Mouse (Mus musculus): ENCODE measurements at regions not wholly inside any gene's neighbourhood (a gene's known extent, or its start where the extent isn't known, plus 50 kb on each side); places are given as distances from the start of the nearest gene placed in this dataset.

DNA sequence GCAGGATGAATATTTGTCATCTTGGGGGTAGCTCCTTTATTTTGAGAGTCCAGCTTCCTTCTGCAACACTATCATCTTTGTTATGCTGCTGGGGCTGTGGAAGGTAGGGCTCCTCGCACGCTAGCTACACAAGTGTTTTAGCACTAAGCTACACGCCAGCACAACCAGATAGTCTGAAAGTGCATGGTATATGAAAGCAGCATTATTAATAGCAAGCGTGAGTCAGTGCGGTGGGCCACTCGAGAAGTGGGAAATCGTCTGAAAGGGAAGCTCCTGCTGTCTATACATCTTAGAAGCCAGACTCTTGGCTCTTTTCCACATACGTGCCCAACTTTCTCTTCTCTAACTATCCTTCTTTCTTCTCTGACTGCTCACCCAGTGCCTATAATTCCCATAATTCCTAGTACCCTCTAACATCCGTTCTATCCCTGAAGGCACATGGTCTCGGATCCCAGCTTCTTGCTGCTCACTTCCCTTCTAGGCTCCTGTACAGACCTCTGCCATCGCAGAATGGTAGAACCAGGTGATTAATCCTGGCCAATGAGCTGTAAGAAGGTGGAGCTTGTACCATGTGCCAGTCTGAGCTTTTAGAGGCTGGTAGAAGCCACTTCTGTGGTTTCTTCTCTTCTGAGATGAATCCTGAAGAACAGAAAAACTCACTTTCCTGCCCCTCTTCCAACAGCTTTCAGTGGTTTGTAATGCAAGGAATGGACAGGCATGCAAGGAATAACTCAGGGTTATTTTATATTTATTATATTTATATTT is 55.5 kb downstream of the E030025P04Rik start:
- H3K27me3 ChIP-seq = no peaks in the 10 kb centered on the region
- H3K4me3 ChIP-seq (replicated peaks) = no peak overlapping the region
- H3K9me3 ChIP-seq = no peaks in the 10 kb centered on the region
- H3K9ac ChIP-seq (replicated peaks) = no peak overlapping the region
- H3K4me1 ChIP-seq (replicated peaks) = no peaks in the 10 kb centered on the region
- no peak overlapping the region for H3K4me2 ChIP-seq (replicated peaks)
- H3K27ac ChIP-seq = no peak overlapping the region
- no peaks in the 10 kb centered on the region for H3K36me3 ChIP-seq
- ATAC-seq = no peak
- 86% methylated on average over 11 of the region's 11 CpGs for WGBS

DNA sequence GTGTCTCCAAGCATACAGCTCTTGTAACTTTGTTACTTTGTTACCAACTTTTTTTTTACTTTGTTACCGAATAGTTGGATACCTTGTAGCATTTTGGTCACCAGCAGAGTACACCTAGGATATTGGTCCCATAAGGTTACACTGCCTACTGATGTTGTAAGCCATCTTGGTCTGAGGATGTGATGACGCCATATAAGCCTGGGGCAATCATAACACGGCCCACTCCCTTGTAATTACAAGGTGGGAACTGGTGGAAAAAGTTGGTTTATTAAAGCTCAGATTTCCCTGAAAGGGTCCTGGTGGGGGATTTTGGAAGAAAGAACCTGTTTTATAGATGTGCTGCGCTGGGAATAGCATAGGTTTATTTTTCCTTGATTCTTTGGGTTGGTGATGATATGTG is 62.2 kb downstream of the E030025P04Rik start:
- Histone ChIP-seq H3K4me1 (replicated peaks) (no peaks in the 10 kb centered on the region), H3K4me2 (replicated peaks) (no peak overlapping the region), H3K27me3 (no peaks in the 10 kb centered on the region), H3K36me3 (no peaks in the 10 kb centered on the region), H3K9ac (replicated peaks) (no peak overlapping the region), H3K4me3 (replicated peaks) (no peak overlapping the region), H3K27ac (no peak overlapping the region), H3K9me3 (no peaks in the 10 kb centered on the region)
- ATAC-seq = no peak
- WGBS = 94% methylated on average over 4 of the region's 4 CpGs

- no peaks in the 10 kb centered on the region for H3K4me1 ChIP-seq (replicated peaks)
- no peak for ATAC-seq
- H3K4me2 ChIP-seq (replicated peaks) = no peak overlapping the region
- no peak overlapping the region for H3K4me3 ChIP-seq (replicated peaks)
- WGBS = 81% methylated on average over 10 of the region's 10 CpGs
- no peaks in the 10 kb centered on the region for H3K9me3 ChIP-seq
- no peak overlapping the region for H3K27ac ChIP-seq
- H3K27me3 ChIP-seq = no peaks in the 10 kb centered on the region
- no peak overlapping the region for H3K9ac ChIP-seq (replicated peaks)
- H3K36me3 ChIP-seq = no peaks in the 10 kb centered on the region
Observed at GRCm38 (mm10) chr11:109081454-109081853, 62.7 kb downstream of the E030025P04Rik start.

- no peak for ATAC-seq
- Histone ChIP-seq H3K9ac (replicated peaks) (no peak overlapping the region), H3K4me2 (replicated peaks) (no peak overlapping the region), H3K4me3 (replicated peaks) (no peak overlapping the region), H3K9me3 (no peaks in the 10 kb centered on the region), H3K36me3 (no peaks in the 10 kb centered on the region), H3K4me1 (replicated peaks) (no peaks in the 10 kb centered on the region), H3K27ac (no peak overlapping the region), H3K27me3 (no peaks in the 10 kb centered on the region)
- WGBS = 93% methylated on average over 9 of the region's 9 CpGs
Observed at GRCm38 (mm10) chr11:109080847-109081415, 63.2 kb downstream of the E030025P04Rik start.

DNA sequence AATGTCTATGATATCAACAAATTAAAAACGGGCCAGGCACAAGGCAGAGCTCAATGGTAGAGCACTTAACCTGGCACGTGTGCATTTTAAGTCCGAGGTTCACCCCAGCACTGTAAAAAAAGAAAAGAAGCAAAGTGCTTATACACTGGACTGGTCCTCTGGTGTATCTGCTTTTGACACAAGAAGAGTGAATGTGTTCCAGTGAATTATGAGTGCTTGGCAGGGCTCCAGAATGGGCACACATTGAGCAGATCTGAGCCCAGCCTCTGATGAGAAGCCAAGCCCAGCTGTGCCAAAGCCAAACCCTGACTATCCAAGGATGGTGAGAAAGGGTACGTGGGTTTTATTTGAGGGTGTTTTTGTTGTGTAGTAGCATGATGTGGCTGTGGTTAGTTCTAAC is 64.7 kb downstream of the E030025P04Rik start:
- Histone ChIP-seq H3K4me2 (replicated peaks) (no peak overlapping the region), H3K9me3 (no peaks in the 10 kb centered on the region), H3K9ac (replicated peaks) (no peak overlapping the region), H3K36me3 (no peaks in the 10 kb centered on the region), H3K4me3 (replicated peaks) (no peak overlapping the region), H3K27ac (no peak overlapping the region), H3K4me1 (replicated peaks) (no peaks in the 10 kb centered on the region), H3K27me3 (no peaks in the 10 kb centered on the region)
- ATAC-seq = no peak
- WGBS = 87% methylated on average over 4 of the region's 4 CpGs

- no peaks in the 10 kb centered on the region for H3K36me3 ChIP-seq
- H3K4me3 ChIP-seq (replicated peaks) = no peak overlapping the region
- no peak for ATAC-seq
- H3K27me3 ChIP-seq = no peaks in the 10 kb centered on the region
- 81% methylated on average over 19 of the region's 19 CpGs for WGBS
- peaks cover 2% of the 10 kb centered on the region for H3K4me1 ChIP-seq (replicated peaks)
- no peak overlapping the region for H3K27ac ChIP-seq
- H3K9ac ChIP-seq (replicated peaks) = no peak overlapping the region
- no peak overlapping the region for H3K4me2 ChIP-seq (replicated peaks)
- H3K9me3 ChIP-seq = no peaks in the 10 kb centered on the region
Observed at GRCm38 (mm10) chr11:109076587-109077417, 67.4 kb downstream of the E030025P04Rik start.

- H3K9me3 ChIP-seq = no peaks in the 10 kb centered on the region
- no peak overlapping the region for H3K4me3 ChIP-seq (replicated peaks)
- WGBS = 48% methylated on average over 2 of the region's 2 CpGs
- H3K4me1 ChIP-seq (replicated peaks) = peaks cover 41% of the 10 kb centered on the region
- H3K4me2 ChIP-seq (replicated peaks) = no peak overlapping the region
- ATAC-seq = no peak
- no peak overlapping the region for H3K27ac ChIP-seq
- no peaks in the 10 kb centered on the region for H3K36me3 ChIP-seq
- H3K27me3 ChIP-seq = no peaks in the 10 kb centered on the region
- H3K9ac ChIP-seq (replicated peaks) = no peak overlapping the region
Observed at GRCm38 (mm10) chr11:109071340-109071739, 72.8 kb downstream of the E030025P04Rik start.

- H3K4me3 ChIP-seq (replicated peaks) = no peak overlapping the region
- no peak for ATAC-seq
- no peaks in the 10 kb centered on the region for H3K36me3 ChIP-seq
- peaks cover 41% of the 10 kb centered on the region for H3K4me1 ChIP-seq (replicated peaks)
- 24% methylated on average over 9 of the region's 9 CpGs for WGBS
- H3K27ac ChIP-seq = 0 out of 2 replicates have a peak overlapping the region, but pooled peaks have one; percentile 22
- H3K4me2 ChIP-seq (replicated peaks) = no peak overlapping the region; the same call in 1 of the 2 replicates
- H3K9ac ChIP-seq (replicated peaks) = no peak overlapping the region
- H3K9me3 ChIP-seq = no peaks in the 10 kb centered on the region
- no peaks in the 10 kb centered on the region for H3K27me3 ChIP-seq
Observed at GRCm38 (mm10) chr11:109070412-109070811, 73.8 kb downstream of the E030025P04Rik start.

- H3K27me3 ChIP-seq = no peaks in the 10 kb centered on the region
- H3K4me2 ChIP-seq (replicated peaks) = peak overlapping the region; percentile 18
- H3K36me3 ChIP-seq = no peaks in the 10 kb centered on the region
- H3K4me1 ChIP-seq (replicated peaks) = peaks cover 41% of the 10 kb centered on the region
- ATAC-seq = no peak
- peak overlapping the region; percentile 73 for H3K27ac ChIP-seq
- no peaks in the 10 kb centered on the region for H3K9me3 ChIP-seq
- H3K4me3 ChIP-seq (replicated peaks) = no peak overlapping the region
- H3K9ac ChIP-seq (replicated peaks) = no peak overlapping the region
- WGBS = 45% methylated on average over 6 of the region's 6 CpGs
Observed at GRCm38 (mm10) chr11:109069326-109069709, 74.9 kb downstream of the E030025P04Rik start.

DNA sequence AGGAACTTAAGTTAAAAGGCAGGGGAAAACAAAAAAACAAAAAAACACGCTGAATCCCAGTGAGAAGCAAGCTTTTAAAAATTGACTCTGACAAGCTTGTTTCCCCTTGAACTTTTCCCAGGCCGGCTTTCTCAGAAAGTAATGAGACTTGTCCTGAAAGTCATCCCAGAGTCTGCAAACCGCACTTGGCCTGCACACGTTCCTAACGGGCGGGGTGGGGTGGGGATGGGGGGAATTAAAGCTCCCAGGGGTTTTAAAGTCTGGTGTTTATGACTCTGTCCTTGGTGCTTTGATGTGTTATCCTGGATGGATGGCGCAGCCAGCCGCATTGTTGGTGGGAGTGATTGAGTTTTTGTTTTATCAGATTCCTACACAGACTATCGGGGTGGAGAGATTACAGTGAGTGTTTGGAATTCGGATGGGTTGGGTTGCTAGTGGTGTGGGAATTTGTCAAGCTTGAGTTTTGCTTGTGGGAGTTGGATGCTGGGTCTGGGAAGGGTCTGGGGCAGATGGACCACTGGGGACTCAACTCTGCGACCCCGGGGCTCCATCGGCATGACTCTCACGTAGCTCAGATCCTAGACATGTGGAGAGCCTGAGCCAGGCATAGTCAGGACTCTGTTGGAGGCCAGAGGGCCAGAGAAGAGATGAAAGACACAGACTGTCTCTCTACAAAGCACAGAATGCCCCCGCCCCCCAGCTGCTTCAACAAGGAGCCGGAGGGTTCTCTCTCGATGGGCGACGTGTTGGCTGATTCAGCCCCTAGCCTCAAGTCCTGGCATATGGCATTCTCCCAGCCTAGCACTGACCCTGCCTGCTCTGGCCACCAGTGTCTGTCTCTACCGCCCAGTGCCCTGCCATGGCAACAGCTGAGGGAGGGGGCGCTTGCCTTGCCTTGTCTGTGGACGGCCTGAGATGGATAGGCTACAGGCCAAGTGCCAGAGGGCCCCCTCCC is 75.5 kb downstream of the E030025P04Rik start:
- H3K9me3 ChIP-seq = no peaks in the 10 kb centered on the region
- WGBS = 29% methylated on average over 22 of the region's 22 CpGs
- no peak overlapping the region for H3K4me3 ChIP-seq (replicated peaks)
- peak; percentile 94 for ATAC-seq
- H3K4me2 ChIP-seq (replicated peaks) = peak overlapping the region; percentile 18
- H3K9ac ChIP-seq (replicated peaks) = no peak overlapping the region
- no peaks in the 10 kb centered on the region for H3K36me3 ChIP-seq
- H3K4me1 ChIP-seq (replicated peaks) = peaks cover 41% of the 10 kb centered on the region
- H3K27ac ChIP-seq = peak overlapping the region; percentile 73
- no peaks in the 10 kb centered on the region for H3K27me3 ChIP-seq

GRCm38 (mm10) chr11:109067733-109068132 is 76.4 kb downstream of the E030025P04Rik start:
- 72% methylated on average over 7 of the region's 7 CpGs for WGBS
- peak overlapping the region; percentile 73 for H3K27ac ChIP-seq
- H3K4me2 ChIP-seq (replicated peaks) = no peak overlapping the region

More at GRCm38 (mm10) chr11:109067733-109068132, 76.4 kb downstream of the E030025P04Rik start:
- Histone ChIP-seq H3K4me1 (replicated peaks) (peaks cover 41% of the 10 kb centered on the region), H3K36me3 (no peaks in the 10 kb centered on the region), H3K4me3 (replicated peaks) (no peak overlapping the region), H3K9ac (replicated peaks) (no peak overlapping the region), H3K9me3 (no peaks in the 10 kb centered on the region), H3K27me3 (no peaks in the 10 kb centered on the region)
- ATAC-seq = no peak

All from midbrain, embryonic 13.5 days (tissue).